ENCODE assay signal across 11 mouse cellular contexts in genomic region chr16:17834543-17834942, GRCm38 (mm10). TPM values are rescaled to one million over a fixed set of nuclear protein-coding genes. Genes with fewer than 3 reads are reported as not detected.
DNase-seq lines count a peak whose midpoint lies in the region; ATAC-seq and TF ChIP-seq lines count a peak whose summit lies in the region.
"Had no signal": no experiment of that assay in that cellular context is flagged by ENCODE, and none has a peak within 500 bp of the region (broad histone marks: within the 10 kb centered on the region; RNA-seq: fewer than 3 reads in every experiment).

No protein-coding gene starts in this region.

- H3K79me2 ChIP-seq in myocyte (ENCODE audit: control insufficient read depth, insufficient read depth): no peaks in the 10 kb centered on the region

- DNase-seq in layer of hippocampus, adult 2 months (ENCODE audit: low spot score in 2 of 2): no peak
- no peak for DNase-seq in layer of hippocampus, adult 18-20 months (ENCODE audit: low spot score in 2 of 2)
- no peak for DNase-seq in ovary, postnatal 36 days (ENCODE audit: low spot score)
- no peak for DNase-seq in right cerebral cortex, postnatal 10 days (ENCODE audit: low spot score in 2 of 2)
- no peak for DNase-seq in cerebellum, adult 11-12 months
- DNase-seq: heart, postnatal 4 days had no signal

- H3K9ac ChIP-seq in embryonic facial prominence, embryonic 15.5 days: no peak overlapping the region
- H3K9ac ChIP-seq in intestine, embryonic 16.5 days (ENCODE audit: low read depth, low read length): no peak overlapping the region

- peak overlapping the region; percentile 95 for H3K27ac ChIP-seq in layer of hippocampus, adult 2 months
- H3K27ac ChIP-seq in embryonic facial prominence, embryonic 15.5 days (replicated peaks): no peak overlapping the region
- H3K27ac ChIP-seq in intestine, embryonic 16.5 days (ENCODE audit: low read length): no peak overlapping the region

- no peak for TF ChIP-seq POLR2A in myocyte (IDR thresholded peaks at IDR 0.05; ENCODE audit: insufficient read length, low read depth)

- peaks cover 77% of the 10 kb centered on the region for H3K27me3 ChIP-seq in embryonic facial prominence, embryonic 15.5 days
- H3K27me3 ChIP-seq in intestine, embryonic 16.5 days (replicated peaks; ENCODE audit: control insufficient read depth, insufficient read depth, low read length): peaks cover 56% of the 10 kb centered on the region
- peaks cover 65% of the 10 kb centered on the region for H3K27me3 ChIP-seq in myocyte (ENCODE audit: control insufficient read depth, insufficient read depth, insufficient read length)

- H3ac ChIP-seq in myocyte (ENCODE audit: control insufficient read depth, insufficient read length): no peak overlapping the region

- peak overlapping the region; percentile 72 for H3K4me3 ChIP-seq in layer of hippocampus, adult 2 months
- peak overlapping the region; percentile 60; the same call in 1 of the 2 replicates for H3K4me3 ChIP-seq in embryonic facial prominence, embryonic 15.5 days (replicated peaks)
- peak overlapping the region; percentile 61 for H3K4me3 ChIP-seq in intestine, embryonic 16.5 days (ENCODE audit: low read length)
- no peak overlapping the region for H3K4me3 ChIP-seq in myocyte
- H3K4me3 ChIP-seq: erythroblast, embryonic 14.5 days had no signal

- peaks cover 22% of the 10 kb centered on the region for H3K4me1 ChIP-seq in embryonic facial prominence, embryonic 15.5 days
- H3K4me1 ChIP-seq in intestine, embryonic 16.5 days (ENCODE audit: control insufficient read depth, insufficient read depth, low read length): peaks cover 10% of the 10 kb centered on the region

- no peaks in the 10 kb centered on the region for H3K9me3 ChIP-seq in embryonic facial prominence, embryonic 15.5 days (replicated peaks)
- no peaks in the 10 kb centered on the region for H3K9me3 ChIP-seq in intestine, embryonic 16.5 days (ENCODE audit: control insufficient read depth, low read length)

- TF ChIP-seq CTCF in layer of hippocampus, adult 2 months (conservative IDR thresholded peaks at IDR 0.05): no peak

- ATAC-seq in embryonic facial prominence, embryonic 15.5 days (ENCODE audit: insufficient number of reproducible peaks, low FRiP score, low TSS enrichment, low read depth): no peak
- ATAC-seq in intestine, embryonic 16.5 days: no peak
- ATAC-seq: lung, postnatal 0 days had no signal

- 49% methylated on average over 7 of the region's 7 CpGs for WGBS in embryonic facial prominence, embryonic 15.5 days
- WGBS in intestine, embryonic 16.5 days: 52% methylated on average over 7 of the region's 7 CpGs

- peak overlapping the region; percentile 99 for H3K4me2 ChIP-seq in embryonic facial prominence, embryonic 15.5 days (replicated peaks)
- peak overlapping the region; percentile 99; the same call in 1 of the 2 replicates for H3K4me2 ChIP-seq in intestine, embryonic 16.5 days (ENCODE audit: low read depth, low read length)
- H3K4me2 ChIP-seq in myocyte (ENCODE audit: low read depth): peak overlapping the region; percentile 44

- H3K36me3 ChIP-seq in embryonic facial prominence, embryonic 15.5 days: no peaks in the 10 kb centered on the region
- no peaks in the 10 kb centered on the region for H3K36me3 ChIP-seq in intestine, embryonic 16.5 days (ENCODE audit: control insufficient read depth, insufficient read depth, low read length)
- no peaks in the 10 kb centered on the region for H3K36me3 ChIP-seq in myocyte (ENCODE audit: control insufficient read depth, insufficient read depth)

TF ChIP-seq in myocyte, 11 proteins besides CTCF, POLR2A, EP300 and RAD21:
- TF ChIP-seq TCF12 (IDR thresholded peaks at IDR 0.05; ENCODE audit: insufficient read depth, poor library complexity, severe bottlenecking): no peak
- no peak for TF ChIP-seq SRF (IDR thresholded peaks at IDR 0.05; ENCODE audit: control insufficient read depth, insufficient read length, low read depth)
- no peak for TF ChIP-seq E2F4 (IDR thresholded peaks at IDR 0.05; ENCODE audit: insufficient read depth)
- TF ChIP-seq CEBPB (IDR thresholded peaks at IDR 0.05; ENCODE audit: insufficient read depth, poor library complexity, severe bottlenecking): no peak
- no peak for TF ChIP-seq USF1 (IDR thresholded peaks at IDR 0.05; ENCODE audit: low read depth)

RNA-seq across cellular contexts. Expression of gene B830017H08Rik, which starts 1.6 kb away (rescaled TPM):
- total RNA-seq in layer of hippocampus, adult 2 months (2021): 1 to 10 TPM; 3.2 to 4.5 TPM
- total RNA-seq in layer of hippocampus, adult 18-20 months (2021): 1 to 10 TPM; 2.0 to 3.3 TPM
- 0.30 and 0.52 TPM in 2 replicates for polyA plus RNA-seq in embryonic facial prominence, embryonic 15.5 days (2015; fragmentation: Nextera tagmentation; extraction: Ambion mirVana)
- not detected in 2 replicates for polyA plus RNA-seq in intestine, embryonic 16.5 days (2015; fragmentation: Nextera tagmentation; extraction: Ambion mirVana)
- polyA plus RNA-seq in myocyte (2012; fragmentation: generic; extraction: Trizol): 0.02 TPM
- total RNA-seq: heart, postnatal 4 days had no signal
- polyA plus RNA-seq: erythroblast, embryonic 14.5 days; lung, postnatal 0 days had no signal

RNA-seq across cellular contexts. Expression of gene Car15, which starts 3.6 kb away (rescaled TPM):
- total RNA-seq in layer of hippocampus, adult 2 months (2021): 10 to 100 TPM; 13.1 to 16.8 TPM
- total RNA-seq in layer of hippocampus, adult 18-20 months (2021): 10 to 100 TPM; 14.6 to 17.0 TPM
- 2.8 and 3.9 TPM in 2 replicates for polyA plus RNA-seq in embryonic facial prominence, embryonic 15.5 days (2015; fragmentation: Nextera tagmentation; extraction: Ambion mirVana)
- 1.1 and 1.2 TPM in 2 replicates for polyA plus RNA-seq in intestine, embryonic 16.5 days (2015; fragmentation: Nextera tagmentation; extraction: Ambion mirVana)
- 1.2 TPM for polyA plus RNA-seq in myocyte (2012; fragmentation: generic; extraction: Trizol)

RNA-seq across cellular contexts. Expression of gene Scarf2, which starts 37.5 kb away (rescaled TPM):
- 1 to 10 TPM; 2.5 to 2.7 TPM for total RNA-seq in layer of hippocampus, adult 2 months (2021)
- total RNA-seq in layer of hippocampus, adult 18-20 months (2021): 1 to 10 TPM; 1.5 to 2.5 TPM
- polyA plus RNA-seq in embryonic facial prominence, embryonic 15.5 days (2015; fragmentation: Nextera tagmentation; extraction: Ambion mirVana): 40.7 and 43.4 TPM in 2 replicates
- 4.4 and 5.7 TPM in 2 replicates for polyA plus RNA-seq in intestine, embryonic 16.5 days (2015; fragmentation: Nextera tagmentation; extraction: Ambion mirVana)
- polyA plus RNA-seq in myocyte (2012; fragmentation: generic; extraction: Trizol): 25.9 TPM

RNA-seq across cellular contexts. Expression of gene Gm20518, which starts 56.9 kb away (rescaled TPM):
- 1 to 10 TPM; 2.2 to 2.6 TPM for total RNA-seq in layer of hippocampus, adult 2 months (2021)
- total RNA-seq in layer of hippocampus, adult 18-20 months (2021): 1 to 10 TPM; 1.9 to 2.3 TPM
- 0.22 and 0.29 TPM in 2 replicates for polyA plus RNA-seq in embryonic facial prominence, embryonic 15.5 days (2015; fragmentation: Nextera tagmentation; extraction: Ambion mirVana)
- 0.26 and 0.31 TPM in 2 replicates for polyA plus RNA-seq in intestine, embryonic 16.5 days (2015; fragmentation: Nextera tagmentation; extraction: Ambion mirVana)
- 0.08 TPM for polyA plus RNA-seq in myocyte (2012; fragmentation: generic; extraction: Trizol)
- total RNA-seq: heart, postnatal 4 days had no signal

RNA-seq across cellular contexts. Expression of gene Tssk1, which starts 59.5 kb away (rescaled TPM):
- not detected for total RNA-seq in layer of hippocampus, adult 2 months (2021)
- total RNA-seq in layer of hippocampus, adult 18-20 months (2021): not detected
- polyA plus RNA-seq in embryonic facial prominence, embryonic 15.5 days (2015; fragmentation: Nextera tagmentation; extraction: Ambion mirVana): not detected in 2 replicates
- polyA plus RNA-seq in intestine, embryonic 16.5 days (2015; fragmentation: Nextera tagmentation; extraction: Ambion mirVana): 0.05 TPM in 1 of 2 replicates, not detected in the other
- polyA plus RNA-seq in myocyte (2012; fragmentation: generic; extraction: Trizol): 0.07 TPM
- polyA plus RNA-seq: erythroblast, embryonic 14.5 days; lung, postnatal 0 days had no signal

Comparison
In these comparisons a context has a peak if more than half of its experiments do, and no peak if none do; other contexts are left out.
1. H3K4me2 ChIP-seq: peak in every context shown above with its lines; median percentile 99 in embryonic facial prominence, embryonic 15.5 days; 99 in intestine, embryonic 16.5 days; 44 in myocyte.